Mouse (Mus musculus) right cerebral cortex, postnatal 25 days (tissue): ENCODE data around the gene Arid5b.

Experiments
- DNase-seq: peaks from one replicate; pipeline ENCODE4 v3.0.0; 2022

The Arid5b gene

DNA sequence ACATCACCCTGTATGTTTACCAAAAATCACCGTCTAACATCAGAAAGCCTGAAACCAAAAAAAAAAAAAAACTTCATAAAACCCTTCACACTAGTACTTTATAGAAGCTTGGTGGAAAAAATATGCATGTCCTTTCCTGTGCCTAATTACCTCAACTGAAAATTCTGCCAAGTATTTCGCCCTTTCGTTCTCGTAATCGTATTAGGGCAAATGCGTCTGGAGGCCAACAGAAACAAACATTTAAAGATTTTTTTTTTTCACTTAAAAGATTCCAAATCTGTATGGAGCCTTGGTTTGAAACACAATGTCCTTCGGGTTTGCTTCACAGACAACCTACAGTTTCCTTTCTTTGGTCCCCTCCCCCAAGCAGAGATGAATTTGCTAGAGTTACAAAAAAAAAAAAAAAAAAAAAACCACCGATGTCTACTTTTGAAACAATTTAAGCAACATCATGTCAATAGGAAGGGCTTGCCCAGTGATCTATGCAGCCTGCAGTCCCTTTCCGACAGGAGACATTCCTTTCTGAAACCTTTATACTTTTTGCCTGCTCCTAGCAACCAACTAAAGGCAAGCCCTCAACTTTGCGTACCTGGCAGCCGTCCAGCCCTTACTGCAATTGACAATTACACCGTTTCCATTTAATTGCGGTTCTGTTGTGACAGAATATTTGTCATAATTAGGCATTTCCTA lies 86.7 kb downstream of the Arid5b start:
- DNase-seq, result no peak

GRCm38 (mm10) chr10:68191146-68191545 lies 87.4 kb downstream of the Arid5b start:
- DNase-seq, result no peak

DNA sequence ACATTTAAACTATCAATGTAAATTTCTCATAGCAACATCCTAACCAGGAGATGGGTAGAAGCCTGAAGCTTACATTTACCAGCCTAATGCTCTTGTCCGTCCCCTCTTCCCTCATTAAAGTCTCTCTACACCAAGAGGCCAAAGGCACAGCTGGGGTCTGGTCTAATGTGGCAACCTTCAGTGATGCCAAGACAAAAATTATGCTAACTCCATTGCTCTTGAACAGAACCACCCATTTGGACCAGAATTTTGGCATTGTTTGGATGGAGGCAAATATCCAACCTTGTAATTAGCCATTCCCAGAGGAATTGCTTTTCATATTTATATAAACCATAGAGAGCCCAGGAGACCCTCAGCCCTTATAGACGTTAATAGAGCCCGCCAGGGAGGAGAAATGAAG lies 88.7 kb downstream of the Arid5b start:
- DNase-seq, result no peak

- DNase-seq, result no peak
Measured at GRCm38 (mm10) chr10:68183096-68183495, 95.4 kb downstream of the Arid5b start.

DNA sequence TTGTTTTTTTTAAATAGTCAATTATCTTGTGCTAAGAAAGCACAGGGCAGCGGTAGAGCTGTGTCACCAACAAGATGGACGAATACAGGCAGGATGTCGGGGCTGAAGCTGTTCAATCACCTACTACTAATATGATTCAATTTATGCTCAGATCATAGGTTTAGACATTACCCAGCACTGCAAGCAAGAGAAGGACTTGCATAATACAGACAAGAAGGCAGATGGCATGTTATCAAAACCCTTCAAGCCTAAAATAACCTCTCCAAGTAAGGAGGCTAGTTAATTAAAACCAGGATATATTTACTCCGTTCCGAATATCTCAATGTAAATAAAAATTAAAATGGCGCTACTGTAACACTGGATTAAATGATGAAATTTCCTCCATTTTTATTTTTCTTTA lies 96.3 kb downstream of the Arid5b start:
- DNase-seq, result no peak

GRCm38 (mm10) chr10:68181156-68181555 lies 97.4 kb downstream of the Arid5b start:
- no peak for DNase-seq

- DNase-seq, result no peak
Measured at GRCm38 (mm10) chr10:68180721-68181120, 97.8 kb downstream of the Arid5b start.

DNA sequence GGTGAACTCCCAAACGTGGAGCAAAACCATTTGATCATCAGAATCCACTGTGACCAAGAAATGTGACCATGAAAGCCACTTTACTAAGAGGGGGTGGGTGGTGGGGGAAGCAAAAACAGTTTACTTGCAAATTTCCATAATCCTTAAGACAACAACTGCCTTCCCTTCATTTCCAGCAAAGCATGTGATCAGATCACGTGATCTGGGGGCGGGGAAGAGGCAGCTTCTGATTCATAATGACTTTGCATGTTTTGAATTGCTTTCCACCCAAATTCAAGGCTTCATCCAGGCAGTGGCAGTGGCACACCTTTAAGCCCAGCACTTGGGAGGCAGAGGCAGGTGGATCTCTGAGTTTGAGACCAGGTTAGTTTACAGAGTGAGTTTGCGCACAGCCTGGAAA lies 98.4 kb downstream of the Arid5b start:
- no peak for DNase-seq

DNA sequence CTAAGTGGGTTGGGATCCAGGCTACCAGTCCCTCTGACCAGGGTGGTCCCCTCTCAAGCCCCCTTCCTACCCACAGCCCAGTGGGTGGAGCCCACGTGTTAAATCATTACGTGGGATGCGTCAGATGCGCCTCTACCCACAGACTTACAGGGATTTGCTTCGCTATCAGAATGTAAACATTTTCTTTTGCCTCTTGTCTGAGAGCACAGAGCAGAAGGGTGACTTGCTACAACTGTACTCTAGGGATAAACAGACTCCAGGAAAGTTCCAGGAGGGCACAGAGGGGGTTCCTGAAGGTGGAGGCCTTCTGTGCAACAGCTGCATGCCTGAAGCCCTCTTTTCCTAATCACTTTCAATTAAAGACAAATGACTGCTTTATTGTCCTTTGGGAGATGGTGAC lies 98.8 kb downstream of the Arid5b start:
- no peak for DNase-seq

DNA sequence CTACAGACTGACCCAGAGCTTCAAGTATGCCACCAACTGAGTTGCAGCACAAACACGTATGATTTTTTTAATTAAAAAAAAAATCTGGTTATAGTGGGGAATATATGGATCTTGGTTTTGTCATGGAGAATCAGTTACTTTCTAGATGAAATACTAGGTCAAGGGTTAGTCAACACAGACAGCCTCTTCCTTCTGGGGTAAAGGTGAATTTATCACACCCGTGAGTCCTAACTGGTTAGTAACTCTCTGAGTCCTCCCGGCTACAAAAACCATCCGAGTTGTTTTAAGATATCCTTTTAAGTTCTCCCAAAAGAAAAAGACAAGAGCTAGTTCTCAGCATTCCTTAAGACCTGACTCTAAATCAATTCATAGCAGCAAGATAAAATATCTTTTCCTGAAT lies 99.2 kb downstream of the Arid5b start:
- no peak for DNase-seq

GRCm38 (mm10) chr10:68177697-68178485 lies 100.6 kb downstream of the Arid5b start:
- no peak for DNase-seq

- DNase-seq, result no peak
Measured at GRCm38 (mm10) chr10:68175811-68176210, 102.7 kb downstream of the Arid5b start.

DNA sequence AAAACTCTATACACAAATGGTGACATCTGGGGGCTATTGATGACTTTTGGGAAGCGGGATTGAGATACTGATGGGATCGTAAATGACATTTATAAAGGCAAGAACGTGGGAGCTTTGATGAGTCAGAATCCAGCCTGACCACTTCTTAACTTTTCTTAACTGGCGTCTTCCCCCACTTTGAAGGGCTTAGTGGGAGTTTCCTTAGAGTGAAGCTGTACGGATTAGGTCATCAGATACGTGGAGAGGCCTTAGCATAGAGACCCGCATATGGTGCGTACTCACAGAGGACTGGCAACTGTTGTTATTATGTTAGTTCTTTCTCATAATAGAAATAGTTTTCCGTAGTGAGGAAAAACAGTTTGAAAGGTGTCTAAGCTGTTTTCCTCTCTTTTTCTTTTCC lies 104.9 kb downstream of the Arid5b start:
- DNase-seq, result no peak

DNA sequence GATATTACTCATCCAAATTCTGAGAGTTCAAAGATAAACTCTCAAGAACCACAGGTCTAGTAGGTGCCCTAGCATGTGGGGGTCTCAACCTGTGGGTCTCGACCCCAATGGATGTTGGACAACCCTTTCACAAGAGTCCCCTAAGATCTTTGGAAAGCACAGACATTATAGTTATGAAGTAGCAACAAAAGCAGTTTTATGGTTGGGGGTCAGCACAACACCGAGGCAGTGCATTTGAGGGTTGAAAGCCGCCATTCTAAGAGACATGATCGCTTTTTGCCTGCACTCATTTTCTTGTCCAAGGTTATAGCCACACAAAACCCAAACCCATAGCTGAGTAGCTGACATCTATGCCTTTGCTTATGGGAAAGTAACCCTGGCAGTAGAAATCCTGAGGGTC lies 105.6 kb downstream of the Arid5b start:
- DNase-seq, result no peak

- no peak for DNase-seq
Measured at GRCm38 (mm10) chr10:68171974-68172373, 106.6 kb downstream of the Arid5b start.

- no peak for DNase-seq
Measured at GRCm38 (mm10) chr10:68168613-68169012, 109.9 kb downstream of the Arid5b start.

- no peak for DNase-seq
Measured at GRCm38 (mm10) chr10:68168141-68168540, 110.4 kb downstream of the Arid5b start.

GRCm38 (mm10) chr10:68167118-68167517 lies 111.4 kb downstream of the Arid5b start:
- DNase-seq, result no peak

DNA sequence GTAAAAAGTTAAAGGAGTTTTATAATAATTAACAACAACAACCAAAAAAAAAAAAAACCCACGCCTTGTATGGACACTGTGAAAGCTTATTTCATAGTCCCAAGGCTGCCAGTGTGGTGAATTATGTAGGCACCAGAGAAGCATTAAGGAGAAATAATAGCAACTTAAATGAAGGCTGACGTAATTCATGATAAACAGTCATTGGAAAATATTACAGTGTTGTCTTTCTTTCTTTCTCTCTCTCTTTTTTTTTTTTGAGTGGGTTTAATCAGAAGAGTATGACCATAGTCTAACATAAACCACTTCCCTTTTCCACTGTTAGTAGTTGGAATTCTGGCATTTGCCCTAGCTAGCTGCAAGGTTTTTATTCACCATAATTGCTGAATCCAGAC lies 111.8 kb downstream of the Arid5b start:
- DNase-seq, result no peak

- no peak for DNase-seq
Measured at GRCm38 (mm10) chr10:68165709-68166694, 112.5 kb downstream of the Arid5b start.

GRCm38 (mm10) chr10:68164723-68165706 lies 113.5 kb downstream of the Arid5b start:
- no peak for DNase-seq

DNA sequence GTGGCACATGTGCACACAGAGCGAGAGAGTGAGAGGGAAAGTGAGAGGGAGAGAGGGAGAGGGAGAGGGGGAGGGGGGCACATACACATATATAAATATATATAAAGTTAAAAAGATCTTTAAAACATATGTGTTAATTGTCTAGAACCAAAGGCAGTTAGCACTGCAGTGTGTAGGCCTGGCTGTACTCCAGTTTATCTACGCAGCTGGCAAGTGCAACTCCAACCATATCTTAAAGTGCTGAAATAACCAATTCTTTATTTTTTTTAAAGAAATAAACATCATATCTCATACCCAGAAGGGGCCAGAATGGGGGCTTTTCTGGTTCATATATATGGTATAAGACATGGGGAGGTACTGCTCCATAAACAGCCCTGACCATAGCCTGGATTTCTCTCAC lies 114.4 kb downstream of the Arid5b start:
- no peak for DNase-seq
